Mouse (Mus musculus) heart, embryonic 11.5 days (tissue): ENCODE measurements around the gene Gabrr2. TPM values are rescaled to one million over a fixed set of nuclear protein-coding genes. Genes with fewer than 3 reads are reported as not detected.
A peak's percentile ranks its signal among the peaks of the same experiment; 100 is the strongest.
"Not testable (repeated sequence)": the region's sequence is repeated elsewhere in the genome, so short reads cannot be mapped to it uniquely, and the experiment has no call there.

Experiments used
- ATAC-seq: fragments of 200-750 bp; cut with Nextera tagmentation; replicated peaks from 2 replicates; pipeline ENCODE4 v1.8.0; 2017; ENCODE audit warnings: moderate library complexity; ENCODE audit not compliant: insufficient number of reproducible peaks, low FRiP score, low TSS enrichment
- H3K27ac ChIP-seq: fragments of 300-500 bp; sonication (generic); 2 replicates; pipeline ENCODE4 v1.5.1; 2014; ENCODE audit warnings: mild to moderate bottlenecking, low read depth, low read length
- H3K27me3 ChIP-seq: fragments of 300-500 bp; sonication (generic); 2 replicates; pipeline ENCODE4 v1.6.1; 2014; ENCODE audit warnings: mild to moderate bottlenecking, low read length, mixed read lengths; ENCODE audit not compliant: control insufficient read depth, insufficient read depth
- H3K36me3 ChIP-seq: fragments of 300-500 bp; sonication (generic); 2 replicates; pipeline ENCODE4 v1.6.1; 2014; ENCODE audit warnings: mild to moderate bottlenecking, low read length, moderate library complexity, mixed read lengths; ENCODE audit not compliant: control insufficient read depth, insufficient read depth
- H3K4me1 ChIP-seq: fragments of 300-500 bp; sonication (generic); 2 replicates; pipeline ENCODE4 v1.6.1; 2014; ENCODE audit warnings: low read length; ENCODE audit not compliant: control insufficient read depth, insufficient read depth
- H3K4me2 ChIP-seq: fragments of 300-500 bp; sonication (generic); 2 replicates; pipeline ENCODE4 v1.6.1; 2014; ENCODE audit warnings: mild to moderate bottlenecking, moderate library complexity
- H3K4me3 ChIP-seq: fragments of 300-500 bp; sonication (generic); 2 replicates; pipeline ENCODE4 v1.5.1; 2014; ENCODE audit warnings: low read depth, low read length
- H3K9ac ChIP-seq: fragments of 300-500 bp; sonication (generic); 2 replicates; pipeline ENCODE4 v1.6.1; 2014; ENCODE audit warnings: mild to moderate bottlenecking, low read depth, low read length, moderate library complexity
- H3K9me3 ChIP-seq: fragments of 300-500 bp; sonication (generic); replicated peaks from 2 replicates; pipeline ENCODE4 v1.6.1; 2016; ENCODE audit warnings: low read length; ENCODE audit not compliant: control insufficient read depth
- WGBS: fragments of 180-500 bp; shearing (Covaris S2); extraction: QIAGEN DNeasy Blood & Tissue Kit; methylation state at CpG from one replicate; pipeline ENCODE4 v1.1.7; 2014; ENCODE audit not compliant: insufficient replicate concordance; 5-methylcytosine and 5-hydroxymethylcytosine counted together
- polyA plus RNA-seq: library from polyadenylated mRNA; unstranded; fragments of >200 nt; fragmentation: Nextera tagmentation; extraction: Ambion mirVana; gene quantifications from 2 replicates; pipeline ENCODE4 v1.2.1, GENCODE M21; 2014

Gene Gabrr2
- polyA plus RNA-seq, 1 experiment from 2014 or later = 0.16 TPM

GRCm38 (mm10) chr4:33111358-33111757 lies 48.6 kb downstream of the Gabrr2 start:
- no peaks in the 10 kb centered on the region for H3K9me3 ChIP-seq
- WGBS = 82% methylated on average over 9 of the region's 9 CpGs
- H3K9ac ChIP-seq = no peak overlapping the region
- no peak overlapping the region for H3K4me2 ChIP-seq
- H3K27ac ChIP-seq = no peak overlapping the region
- H3K4me3 ChIP-seq = no peak overlapping the region
- no peaks in the 10 kb centered on the region for H3K36me3 ChIP-seq
- ATAC-seq = no peak
- H3K27me3 ChIP-seq = no peaks in the 10 kb centered on the region
- H3K4me1 ChIP-seq = peaks cover 3% of the 10 kb centered on the region; the same call in 1 of the 2 replicates

GRCm38 (mm10) chr4:33112866-33113265 lies 50.1 kb downstream of the Gabrr2 start:
- 88% methylated on average over 10 of the region's 14 CpGs for WGBS
- H3K4me3 ChIP-seq, H3K9ac ChIP-seq, ATAC-seq, H3K27me3 ChIP-seq, H3K9me3 ChIP-seq, H3K36me3 ChIP-seq, H3K27ac ChIP-seq, H3K4me2 ChIP-seq, H3K4me1 ChIP-seq: not testable (repeated sequence)

DNA sequence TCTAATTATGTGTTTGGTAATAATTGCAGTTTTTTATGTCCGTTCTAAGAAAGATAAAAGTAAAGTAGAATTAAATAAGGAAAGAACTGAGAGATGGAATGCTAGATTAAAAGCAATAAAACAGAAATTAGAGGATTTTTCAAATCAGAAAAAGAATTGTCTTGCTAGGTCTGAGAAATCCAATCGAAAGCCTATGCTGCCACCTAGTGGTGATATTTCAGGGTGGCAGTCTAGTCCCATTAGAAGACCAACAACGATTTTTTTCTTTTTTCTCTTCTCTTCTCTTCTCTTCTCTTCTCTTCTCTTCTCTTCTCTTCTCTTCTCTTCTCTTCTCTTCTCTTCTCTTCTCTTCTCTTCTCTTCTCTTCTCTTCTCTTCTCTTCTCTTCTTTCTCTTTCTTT lies 56.3 kb downstream of the Gabrr2 start:
- 6% methylated on average over 3 of the region's 3 CpGs for WGBS
- H3K4me3 ChIP-seq, H3K36me3 ChIP-seq, H3K9me3 ChIP-seq, ATAC-seq, H3K27me3 ChIP-seq, H3K4me2 ChIP-seq, H3K27ac ChIP-seq, H3K4me1 ChIP-seq, H3K9ac ChIP-seq: not testable (repeated sequence)

- ATAC-seq = no peak
- Histone ChIP-seq H3K4me2 (no peak overlapping the region), H3K36me3 (no peaks in the 10 kb centered on the region), H3K9me3 (no peaks in the 10 kb centered on the region), H3K4me3 (no peak overlapping the region), H3K27me3 (no peaks in the 10 kb centered on the region), H3K4me1 (peaks cover 3% of the 10 kb centered on the region; the same call in 1 of the 2 replicates), H3K9ac (no peak overlapping the region), H3K27ac (no peak overlapping the region)
- 69% methylated on average over 6 of the region's 6 CpGs for WGBS
Observed at GRCm38 (mm10) chr4:33124493-33124892, 61.7 kb downstream of the Gabrr2 start.

DNA sequence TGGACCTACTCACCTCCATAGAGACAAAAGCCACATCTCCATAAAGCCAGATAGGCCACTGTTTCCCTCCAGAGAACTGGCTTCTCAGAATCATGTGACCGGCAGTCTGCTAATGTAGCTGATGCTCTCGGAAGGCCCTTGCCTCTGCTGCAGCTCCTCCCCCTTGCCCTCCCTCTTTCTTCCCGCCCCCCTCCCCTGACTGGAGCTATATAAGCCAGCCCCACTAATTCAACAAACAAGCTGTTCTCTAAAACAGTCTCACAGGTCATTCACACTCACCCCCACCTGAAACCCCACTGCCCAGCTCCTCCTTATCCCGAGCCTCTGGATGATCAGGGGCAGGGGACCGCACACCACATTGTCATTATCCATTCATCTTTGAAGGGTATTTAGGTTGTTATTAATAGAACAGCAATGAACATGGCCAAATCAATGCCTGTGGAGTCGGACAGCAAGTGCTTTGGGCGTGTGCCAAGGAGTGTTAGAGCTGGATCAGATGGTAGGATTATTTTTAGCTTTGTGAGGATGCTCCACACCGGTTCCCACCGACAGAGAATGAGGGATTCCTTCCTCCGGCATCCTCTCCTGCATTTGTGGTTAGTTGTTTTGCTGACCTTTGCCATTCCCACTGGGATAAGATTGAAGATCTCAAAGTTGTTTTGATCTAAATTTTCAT lies 62.7 kb downstream of the Gabrr2 start:
- Histone ChIP-seq H3K4me1 (peaks cover 3% of the 10 kb centered on the region; the same call in 1 of the 2 replicates), H3K9me3 (no peaks in the 10 kb centered on the region), H3K4me2 (peak overlapping the region; percentile 45), H3K36me3 (no peaks in the 10 kb centered on the region), H3K27ac (no peak overlapping the region), H3K27me3 (no peaks in the 10 kb centered on the region), H3K4me3 (no peak overlapping the region), H3K9ac (no peak overlapping the region)
- ATAC-seq = no peak
- WGBS = 54% methylated on average over 10 of the region's 10 CpGs

DNA sequence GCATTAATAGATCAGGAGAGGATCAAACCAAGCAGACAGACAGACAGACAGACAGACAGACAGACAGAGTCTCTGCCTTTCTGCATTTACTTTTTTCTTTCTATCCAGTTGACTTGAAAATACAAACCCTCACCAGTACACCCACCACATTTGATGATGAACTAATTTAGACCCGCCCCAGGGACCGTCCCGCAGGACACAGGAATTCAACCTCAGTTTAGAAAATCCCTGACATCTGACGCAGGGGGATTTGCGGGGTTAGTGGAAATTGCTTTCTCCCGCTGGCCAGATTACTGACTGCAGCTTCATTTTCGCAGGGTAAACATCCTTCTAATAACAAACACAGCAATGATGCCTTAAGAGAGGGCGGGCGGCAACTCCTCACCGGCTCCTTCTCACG lies 69.4 kb downstream of the Gabrr2 start, which contains the start of gene Gabrr1:
Gene Gabrr1 (plus strand): TSS at position 301 of the 400 bp plus-strand sequence.
- Histone ChIP-seq H3K36me3 (no peaks in the 10 kb centered on the region), H3K4me1 (no peaks in the 10 kb centered on the region), H3K9me3 (no peaks in the 10 kb centered on the region), H3K4me2 (no peak within 1 kb of the TSS), H3K4me3 (no peak within 1 kb of the TSS), H3K27me3 (no peaks in the 10 kb centered on the region), H3K27ac (no peak within 1 kb of the TSS), H3K9ac (no peak within 1 kb of the TSS)
- 60% methylated on average over 11 of the region's 11 CpGs for WGBS
- ATAC-seq = no peak

Other genes starting within 250 kb of the Gabrr2 start
- 5.4 and 7.1 TPM in 2 replicates for gene Ankrd6, start 112.2 kb upstream of the Gabrr2 start, polyA plus RNA-seq
- gene Rragd, start 80.0 kb upstream of the Gabrr2 start, polyA plus RNA-seq = 47.8 and 54.1 TPM in 2 replicates
- 39.7 and 42.1 TPM in 2 replicates for gene Ube2j1, start 31.6 kb upstream of the Gabrr2 start, polyA plus RNA-seq
- gene Gabrr1, start 69.5 kb downstream of the Gabrr2 start, polyA plus RNA-seq = 0.37 TPM in 1 of 2 replicates, not detected in the other
- gene Pm20d2, start 126.7 kb downstream of the Gabrr2 start, polyA plus RNA-seq = 1.1 and 1.5 TPM in 2 replicates
- gene Srsf12, start 146.0 kb downstream of the Gabrr2 start, polyA plus RNA-seq = 1.7 and 3.1 TPM in 2 replicates
- gene Pnrc1, start 227.2 kb downstream of the Gabrr2 start, polyA plus RNA-seq = 84.0 and 85.5 TPM in 2 replicates
- 24.5 and 24.6 TPM in 2 replicates for gene Rngtt, start 247.3 kb downstream of the Gabrr2 start, polyA plus RNA-seq